Mouse (Mus musculus) spleen, adult 2 months (tissue): ENCODE data around the gene Pycr1.

ENCODE experiments used
- CTCF ChIP-seq: fragments of 200-500 bp; IDR thresholded peaks from 2 replicates; pipeline ENCODE4 v1.5.1; 2011; ENCODE audit warnings: mild to moderate bottlenecking, inconsistent platforms; ENCODE audit not compliant: insufficient read depth, insufficient read length, insufficient replicate concordance; ENCODE audit errors: extremely low read depth
- POLR2A ChIP-seq: fragments of 200-500 bp; IDR thresholded peaks from 2 replicates; pipeline ENCODE4 v1.6.1; 2011; ENCODE audit warnings: low read depth, low read length, inconsistent platforms

GRCm38 (mm10) chr11:120684660-120685059 is 41.1 kb upstream of the Pycr1 start:
- no peak for TF ChIP-seq CTCF
- TF ChIP-seq POLR2A: no peak
